Mouse (Mus musculus) urinary bladder, postnatal 10 days (tissue): ENCODE results near the gene Gabarapl2.
"Not testable (repeated sequence)": the region's sequence is repeated elsewhere in the genome, so short reads cannot be mapped to it uniquely, and the experiment has no call there.

Experiments
- DNase-seq: peaks from one replicate; pipeline ENCODE4 v3.0.0; 2022; ENCODE audit warnings: low spot score

Gene Gabarapl2

GRCm38 (mm10) chr8:111937184-111937583 is 3.3 kb upstream of the Gabarapl2 start:
- DNase-seq, result no peak

- DNase-seq, result not testable (repeated sequence)
Observed at GRCm38 (mm10) chr8:111938076-111938985, 2.2 kb upstream of the Gabarapl2 start.

- no peak for DNase-seq
Observed at GRCm38 (mm10) chr8:111939516-111940142, 874 bp upstream of the Gabarapl2 start.

- no peak for DNase-seq
Observed at GRCm38 (mm10) chr8:111941101-111941454, 575 bp downstream of the Gabarapl2 start.

GRCm38 (mm10) chr8:111943544-111943943 is 3.0 kb downstream of the Gabarapl2 start:
- DNase-seq, result no peak

- DNase-seq, result no peak
Observed at GRCm38 (mm10) chr8:111947144-111947543, 6.6 kb downstream of the Gabarapl2 start.

GRCm38 (mm10) chr8:111947954-111948353 is 7.5 kb downstream of the Gabarapl2 start:
- DNase-seq, result no peak

GRCm38 (mm10) chr8:111950846-111951245 is 10.3 kb downstream of the Gabarapl2 start:
- no peak for DNase-seq

- DNase-seq, result no peak
Observed at GRCm38 (mm10) chr8:111951317-111951716, 10.8 kb downstream of the Gabarapl2 start.

- no peak for DNase-seq
Observed at GRCm38 (mm10) chr8:111951936-111952335, 11.4 kb downstream of the Gabarapl2 start.

GRCm38 (mm10) chr8:111954844-111955594 is 14.5 kb downstream of the Gabarapl2 start:
- DNase-seq, result no peak

GRCm38 (mm10) chr8:111955879-111956278 is 15.4 kb downstream of the Gabarapl2 start:
- no peak for DNase-seq

GRCm38 (mm10) chr8:111957231-111957630 is 16.7 kb downstream of the Gabarapl2 start:
- no peak for DNase-seq

- no peak for DNase-seq
Observed at GRCm38 (mm10) chr8:111960591-111961321, 20.3 kb downstream of the Gabarapl2 start.

- DNase-seq, result no peak
Observed at GRCm38 (mm10) chr8:111961330-111961729, 20.8 kb downstream of the Gabarapl2 start.

- no peak for DNase-seq
Observed at GRCm38 (mm10) chr8:111962589-111962988, 22.1 kb downstream of the Gabarapl2 start.

- DNase-seq, result no peak
Observed at GRCm38 (mm10) chr8:111963091-111963490, 22.6 kb downstream of the Gabarapl2 start.

- no peak for DNase-seq
Observed at GRCm38 (mm10) chr8:111963546-111963945, 23.0 kb downstream of the Gabarapl2 start.

GRCm38 (mm10) chr8:111964351-111964750 is 23.8 kb downstream of the Gabarapl2 start:
- no peak for DNase-seq

GRCm38 (mm10) chr8:111964849-111965561 is 24.5 kb downstream of the Gabarapl2 start:
- no peak for DNase-seq

GRCm38 (mm10) chr8:111967246-111967870 is 26.9 kb downstream of the Gabarapl2 start:
- DNase-seq, result no peak
